Mouse (Mus musculus) MEL (cell line): Measurements from ENCODE around the gene Ebf4. TPM values are rescaled to one million over a fixed set of nuclear protein-coding genes. Genes with fewer than 3 reads are reported as not detected.

Source experiments
- DNase-seq: peaks from one replicate; pipeline ENCODE4 v3.0.0; 2011; ENCODE audit warnings: low read depth, low spot score
- H3K27ac ChIP-seq: 2 replicates; pipeline ENCODE4 v1.5.1; 2012; ENCODE audit warnings: low read depth, mild to moderate bottlenecking, control low read depth, low read length, moderate library complexity; ENCODE audit not compliant: control insufficient read depth
- H3K27me3 ChIP-seq, 2 experiments: fragments of 150-350 bp in 1 of 2; sonication (generic) in 1 of 2; 2 replicates each; pipeline ENCODE4 v1.6.1; 2012; ENCODE audit warnings: low read length in 2 of 2, mild to moderate bottlenecking in 2 of 2, improper control_type of control experiment in 1 of 2, moderate library complexity in 1 of 2; ENCODE audit not compliant: insufficient read depth in 2 of 2, control insufficient read depth in 1 of 2
- H3K36me3 ChIP-seq, 2 experiments: 2 replicates each; pipeline ENCODE4 v1.6.1; 2012 to 2014; ENCODE audit warnings: low read length in 2 of 2, improper control_type of control experiment in 1 of 2, inconsistent platforms in 1 of 2, mild to moderate bottlenecking in 1 of 2; ENCODE audit not compliant: insufficient read depth in 2 of 2, control insufficient read depth in 1 of 2
- H3K4me1 ChIP-seq, 2 experiments: fragments of 150-350 bp in 1 of 2; sonication (generic) in 1 of 2; 2 replicates each; pipeline ENCODE4 v1.6.1; 2012; ENCODE audit warnings: low read length in 2 of 2, improper control_type of control experiment in 1 of 2, mild to moderate bottlenecking in 1 of 2; ENCODE audit not compliant: insufficient read depth in 2 of 2, control insufficient read depth in 1 of 2
- H3K4me3 ChIP-seq, 2 experiments: fragments of 150-350 bp in 1 of 2; sonication (generic) in 1 of 2; 2 replicates each; pipeline ENCODE4 v1.5.1; 2012; ENCODE audit warnings: low read depth in 2 of 2, low read length in 2 of 2, mild to moderate bottlenecking in 2 of 2, moderate library complexity in 2 of 2, control low read depth in 1 of 2, improper control_type of control experiment in 1 of 2; ENCODE audit not compliant: control insufficient read depth in 1 of 2, insufficient read depth in 1 of 2
- H3K79me2 ChIP-seq: 2 replicates; pipeline ENCODE4 v1.6.1; 2012; ENCODE audit warnings: mild to moderate bottlenecking, low read length, moderate library complexity; ENCODE audit not compliant: control insufficient read depth, poor library complexity, insufficient read depth
- H3K9ac ChIP-seq: 2 replicates; pipeline ENCODE4 v1.6.1; 2012; ENCODE audit warnings: low read depth, mild to moderate bottlenecking, control low read depth, low read length, moderate library complexity; ENCODE audit not compliant: control insufficient read depth, poor library complexity, severe bottlenecking
- H3K9me3 ChIP-seq: fragments of 150-350 bp; sonication (generic); replicated peaks from 2 replicates; pipeline ENCODE4 v1.6.1; 2012; ENCODE audit warnings: mild to moderate bottlenecking, low read length, improper control_type of control experiment, moderate library complexity; ENCODE audit not compliant: insufficient read depth
- E2F4 ChIP-seq: IDR thresholded peaks from 2 replicates; pipeline ENCODE4 v1.6.1; 2011; ENCODE audit warnings: low read depth, low read length, improper control_type of control experiment, borderline replicate concordance
- ELF1 ChIP-seq: IDR thresholded peaks from 2 replicates; pipeline ENCODE4 v1.6.1; 2014; ENCODE audit warnings: low read depth, mild to moderate bottlenecking, inconsistent platforms, low read length, improper control_type of control experiment, moderate library complexity
- EP300 ChIP-seq, 2 experiments: IDR thresholded peaks; 2 replicates each; pipeline ENCODE4 v1.6.1; 2011; ENCODE audit warnings: improper control_type of control experiment in 2 of 2, low read length in 2 of 2, low read depth in 1 of 2, mild to moderate bottlenecking in 1 of 2
- GABPA ChIP-seq: IDR thresholded peaks from 2 replicates; pipeline ENCODE4 v1.6.1; 2012; ENCODE audit warnings: low read depth, mild to moderate bottlenecking, inconsistent platforms, low read length, improper control_type of control experiment, moderate library complexity
- MAX ChIP-seq: IDR thresholded peaks from 2 replicates; pipeline ENCODE4 v1.6.1; 2011; ENCODE audit warnings: low read length, improper control_type of control experiment
- MAZ ChIP-seq: IDR thresholded peaks from 2 replicates; pipeline ENCODE4 v1.6.1; 2012; ENCODE audit warnings: low read depth, mild to moderate bottlenecking, inconsistent platforms, low read length, improper control_type of control experiment
- MXI1 ChIP-seq: IDR thresholded peaks from 2 replicates; pipeline ENCODE4 v1.6.1; 2011; ENCODE audit warnings: mild to moderate bottlenecking, low read depth, low read length, improper control_type of control experiment
- NELFE ChIP-seq: IDR thresholded peaks from 2 replicates; pipeline ENCODE4 v1.6.1; 2011; ENCODE audit warnings: low read depth, low read length, improper control_type of control experiment
- POLR2A ChIP-seq, 2 experiments: IDR thresholded peaks; 2 replicates each; pipeline ENCODE4 v1.6.1; 2011 to 2012; ENCODE audit warnings: low read length in 2 of 2, mild to moderate bottlenecking in 2 of 2, control low read depth in 1 of 2, improper control_type of control experiment in 1 of 2, low read depth in 1 of 2, moderate library complexity in 1 of 2; ENCODE audit not compliant: control insufficient read depth in 1 of 2, insufficient read depth in 1 of 2, poor library complexity in 1 of 2
- POLR2AphosphoS2 ChIP-seq: IDR thresholded peaks from 2 replicates; pipeline ENCODE4 v1.6.1; 2011; ENCODE audit warnings: low read length, improper control_type of control experiment
- SMC3 ChIP-seq: IDR thresholded peaks from 2 replicates; pipeline ENCODE4 v1.6.1; 2011; ENCODE audit warnings: low read depth, low read length, improper control_type of control experiment
- TBP ChIP-seq: IDR thresholded peaks from 2 replicates; pipeline ENCODE4 v1.8.0; 2011; ENCODE audit warnings: low read depth, low read length, improper control_type of control experiment
- TCF12 ChIP-seq: IDR thresholded peaks from 2 replicates; pipeline ENCODE4 v1.6.1; 2014; ENCODE audit warnings: low read depth, mild to moderate bottlenecking, inconsistent platforms, low read length, improper control_type of control experiment, moderate library complexity
- UBTF ChIP-seq: IDR thresholded peaks from 2 replicates; pipeline ENCODE4 v1.6.1; 2012; ENCODE audit warnings: low read depth, mild to moderate bottlenecking, inconsistent platforms, low read length, improper control_type of control experiment, moderate library complexity, borderline replicate concordance; ENCODE audit not compliant: insufficient read depth
- USF1 ChIP-seq: IDR thresholded peaks from 2 replicates; pipeline ENCODE4 v1.6.1; 2014; ENCODE audit warnings: low read depth, mild to moderate bottlenecking, inconsistent platforms, low read length, improper control_type of control experiment, moderate library complexity
- ZC3H11A ChIP-seq: IDR thresholded peaks from 2 replicates; pipeline ENCODE4 v1.6.1; 2012; ENCODE audit warnings: low read depth, mild to moderate bottlenecking, inconsistent platforms, low read length, improper control_type of control experiment
- ZMIZ1 ChIP-seq: IDR thresholded peaks from 2 replicates; pipeline ENCODE4 v1.6.1; 2012; ENCODE audit warnings: low read depth, mild to moderate bottlenecking, inconsistent platforms, low read length, improper control_type of control experiment, moderate library complexity
- polyA plus RNA-seq, 2 experiments: library from polyadenylated mRNA; stranded (reverse) in 1 of 2; unstranded in 1 of 2; fragments of >175 nt in 1 of 2; fragments of >200 nt in 1 of 2; gene quantifications; 2 replicates each; pipeline versions ENCODE4 v1.2.1 to v1.2.4; 2012; ENCODE audit warnings: low replicate concordance in 2 of 2, low read depth in 1 of 2; ENCODE audit not compliant: insufficient read length in 2 of 2, insufficient read depth in 1 of 2, missing spikeins in 1 of 2
- total RNA-seq: library from RNA; depleted of rRNA; stranded (reverse); fragments of 300-350 nt; gene quantifications from 2 replicates; pipeline ENCODE4 v1.2.3, GENCODE M21; 2012

Ebf4 gene
- total and polyA plus RNA-seq, 3 experiments = 0.12 to 0.72 TPM; not detected in 1

DNA sequence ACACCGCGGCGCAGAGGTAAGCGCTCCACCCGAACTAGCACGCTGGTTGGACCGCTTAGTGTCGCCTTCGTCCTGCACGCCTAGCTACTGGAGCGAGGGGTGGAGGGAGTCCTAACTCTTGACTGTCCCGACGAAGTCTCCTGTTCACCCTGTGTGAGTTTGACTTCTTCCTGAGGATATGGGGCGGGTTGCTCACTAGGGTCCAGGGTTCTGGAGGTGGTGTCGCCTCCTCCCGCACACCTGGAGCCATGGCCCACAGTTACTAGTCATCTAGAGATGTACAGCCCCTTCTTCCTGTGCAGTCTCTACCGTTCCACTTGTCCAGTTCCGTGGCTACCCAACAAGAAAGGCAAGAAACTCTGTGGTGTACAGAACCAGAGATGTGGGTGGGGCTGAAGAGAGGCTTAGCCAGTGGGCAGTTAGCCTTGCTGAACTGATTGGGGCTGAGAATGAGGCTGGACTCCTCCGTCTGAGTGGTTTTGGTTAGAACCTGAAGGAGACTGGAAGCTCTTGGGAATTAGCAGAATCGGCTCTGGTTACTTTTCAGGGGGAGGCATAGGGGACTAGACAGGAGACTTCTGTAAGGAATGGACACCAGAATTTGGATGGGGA is 1.3 kb downstream of the Ebf4 start:
- peaks cover 6 to 17% of the 10 kb centered on the region in 2 experiments; a peak in 3 of 4 replicates for H3K4me1 ChIP-seq
- DNase-seq = no peak
- peak overlapping the region; percentile 28 to 37; a peak in 3 of 4 replicates for H3K4me3 ChIP-seq
- TF ChIP-seq MAZ (no peak), TBP (no peak), MAX (no peak), POLR2A (IDR thresholded peaks at IDR 0.05; ENCODE audit: control insufficient read depth in 1 of 2, insufficient read depth in 1 of 2, low read depth in 1 of 2, low read length in 2 of 2, poor library complexity in 1 of 2) (no peak), MXI1 (no peak), NELFE (no peak), TCF12 (no peak), EP300 (IDR thresholded peaks at IDR 0.05; ENCODE audit: low read depth in 1 of 2, low read length in 2 of 2) (no peak), UBTF (no peak), ZC3H11A (no peak), ZMIZ1 (no peak)
- no peaks in the 10 kb centered on the region for H3K79me2 ChIP-seq
- H3K9ac ChIP-seq = no peak overlapping the region; the same call in 1 of the 2 replicates
- H3K27me3 ChIP-seq = no peaks in the 10 kb centered on the region
- H3K36me3 ChIP-seq = peaks cover 0 to 9% of the 10 kb centered on the region in 2 experiments; a peak in 2 of 4 replicates
- H3K9me3 ChIP-seq = no peaks in the 10 kb centered on the region
- H3K27ac ChIP-seq = no peak overlapping the region

- Histone ChIP-seq H3K27ac (no peak overlapping the region), H3K4me1 (peaks cover 6 to 17% of the 10 kb centered on the region in 2 experiments; a peak in 3 of 4 replicates)
- TF ChIP-seq SMC3 = no peak
- TF ChIP-seq GABPA = no peak
- no peak for TF ChIP-seq TBP
- TF ChIP-seq, all 39 proteins: peak for 0
- Histone ChIP-seq H3K4me3 (no peak overlapping the region), H3K79me2 (no peaks in the 10 kb centered on the region), H3K9me3 (no peaks in the 10 kb centered on the region), H3K36me3 (peaks cover 0 to 9% of the 10 kb centered on the region in 2 experiments; a peak in 2 of 4 replicates), H3K27me3 (no peaks in the 10 kb centered on the region), H3K9ac (no peak overlapping the region)
- no peak for DNase-seq
Observed at GRCm38 (mm10) chr2:130297580-130297979, 2.6 kb downstream of the Ebf4 start.

GRCm38 (mm10) chr2:130303014-130303413 is 8.0 kb downstream of the Ebf4 start:
- Histone ChIP-seq H3K27me3 (no peaks in the 10 kb centered on the region), H3K27ac (no peak overlapping the region), H3K4me3 (no peak overlapping the region), H3K9me3 (no peaks in the 10 kb centered on the region), H3K9ac (no peak overlapping the region), H3K36me3 (no peaks in the 10 kb centered on the region), H3K4me1 (no peaks in the 10 kb centered on the region; a peak in 1 of 4 replicates), H3K79me2 (no peaks in the 10 kb centered on the region)
- no peak for TF ChIP-seq ELF1
- no peak for TF ChIP-seq GABPA
- TF ChIP-seq POLR2AphosphoS2 = no peak
- TF ChIP-seq E2F4 = no peak
- TF ChIP-seq USF1 = no peak
- no peak for DNase-seq
